Mouse (Mus musculus) brain, embryonic 14.5 days (tissue): ENCODE results near the gene Defb26.

Experiments
- CTCF ChIP-seq: fragments of 200-500 bp; IDR thresholded peaks from 2 replicates; pipeline ENCODE4 v1.5.1; 2012; ENCODE audit warnings: inconsistent platforms, mild to moderate bottlenecking, moderate library complexity, borderline replicate concordance; ENCODE audit not compliant: insufficient read depth, insufficient read length; ENCODE audit errors: extremely low read depth
- POLR2A ChIP-seq: fragments of 200-500 bp; IDR thresholded peaks from 2 replicates; pipeline ENCODE4 v1.6.1; 2012; ENCODE audit warnings: mild to moderate bottlenecking, inconsistent platforms, borderline replicate concordance; ENCODE audit not compliant: poor library complexity, insufficient read depth, insufficient read length, severe bottlenecking; ENCODE audit errors: extremely low read depth

DNA sequence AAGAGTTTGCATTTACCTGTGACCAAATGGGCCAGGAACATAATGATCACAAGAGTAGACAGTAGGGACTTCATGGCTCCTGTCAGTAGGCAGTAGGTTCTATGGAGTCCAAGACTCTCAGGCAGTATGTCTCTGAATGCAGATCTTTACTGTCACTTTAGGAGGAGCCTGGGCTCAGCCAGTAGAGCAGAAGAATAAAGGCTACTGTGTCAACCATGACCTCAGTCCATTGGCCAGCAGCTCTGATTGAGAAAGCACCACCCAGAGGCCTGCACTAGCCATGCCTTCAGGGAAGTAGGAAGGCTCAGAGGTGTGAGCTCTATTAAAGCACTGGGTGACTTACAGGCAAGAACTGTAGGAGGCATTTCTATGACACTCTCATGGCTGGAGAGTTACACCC, 21.5 kb downstream of the Defb26 start, which contains the start of gene Defb22:
- TF ChIP-seq CTCF (no peak), POLR2A (no peak)
